Mouse (Mus musculus) gastrocnemius, adult 2 months (tissue): ENCODE results near the gene Plekhg2. TPM values are rescaled to one million over a fixed set of nuclear protein-coding genes. Genes with fewer than 3 reads are reported as not detected.

Experiments used
- DNase-seq: peaks from one replicate; pipeline ENCODE4 v3.0.0; 2022
- H3K27ac ChIP-seq: fragments of 200-600 bp; 2 replicates; pipeline ENCODE4 v1.8.1; 2022; ENCODE audit warnings: mild to moderate bottlenecking
- H3K4me3 ChIP-seq: fragments of 200-600 bp; 2 replicates; pipeline ENCODE4 v1.8.1; 2022; ENCODE audit warnings: mild to moderate bottlenecking, moderate library complexity
- CTCF ChIP-seq: fragments of 200-600 bp; IDR thresholded peaks from 2 replicates; pipeline ENCODE4 v1.8.1; 2022; ENCODE audit warnings: antibody characterized with exemption, mild to moderate bottlenecking, moderate library complexity
- intact Hi-C: fragments of 180-260 bp; cut with DNase I; formaldehyde crosslinking; loops from one replicate; pipeline ENCODE4 v1.15.1; 2025
- total RNA-seq, 2 experiments: library from RNA; stranded (reverse); gene quantifications; 2 replicates each; pipeline ENCODE4 v1.2.3; 2021

Gene Plekhg2
- total RNA-seq, 2 experiments from 2014 or later = 4.0 to 7.5 TPM

- intact Hi-C loops = loop anchor here (1.0 kb wide), 1 partner anchor 13 kb away; no protein-coding TSS in a partner anchor
- Histone ChIP-seq H3K27ac (peak overlapping the region; percentile 94), H3K4me3 (peak overlapping the region; percentile 76)
- peak; percentile 83 for TF ChIP-seq CTCF
- peak; percentile 72 for DNase-seq
Measured at GRCm38 (mm10) chr7:28373131-28373581, 757 bp upstream of the Plekhg2 start.

GRCm38 (mm10) chr7:28371514-28371989 is 847 bp downstream of the Plekhg2 start:
- TF ChIP-seq CTCF = no peak
- intact Hi-C loops = loop anchor here (2.0 kb wide), 1 partner anchor 19 kb away; no protein-coding TSS in a partner anchor
- peak overlapping the region; percentile 76 for H3K4me3 ChIP-seq
- peak; percentile 84 for DNase-seq
- peak overlapping the region; percentile 94 for H3K27ac ChIP-seq

- TF ChIP-seq CTCF = no peak
Measured at GRCm38 (mm10) chr7:28370977-28371513, 1.4 kb downstream of the Plekhg2 start.

GRCm38 (mm10) chr7:28370051-28370450 is 2.3 kb downstream of the Plekhg2 start:
- intact Hi-C loops = loop anchor here (2.0 kb wide), 1 partner anchor 17 kb away; no protein-coding TSS in a partner anchor
- no peak for DNase-seq
- no peak for TF ChIP-seq CTCF
- Histone ChIP-seq H3K4me3 (peak overlapping the region; percentile 76), H3K27ac (peak overlapping the region; percentile 94; the same call in 1 of the 2 replicates)

More at GRCm38 (mm10) chr7:28370977-28371513, 1.4 kb downstream of the Plekhg2 start:
- Histone ChIP-seq H3K27ac (peak overlapping the region; percentile 94), H3K4me3 (peak overlapping the region; percentile 76)
- intact Hi-C loops = loop anchor here (2.0 kb wide), 1 partner anchor 18 kb away; no protein-coding TSS in a partner anchor
- no peak for DNase-seq

- Histone ChIP-seq H3K4me3 (no peak overlapping the region), H3K27ac (peak overlapping the region; percentile 5; the same call in 1 of the 2 replicates)
- intact Hi-C loops = no loop called here
- TF ChIP-seq CTCF = no peak
- no peak for DNase-seq
Measured at GRCm38 (mm10) chr7:28368276-28368920, 4.0 kb downstream of the Plekhg2 start.

- no peak overlapping the region for H3K4me3 ChIP-seq
- intact Hi-C loops = no loop called here
- H3K27ac ChIP-seq = no peak overlapping the region
- DNase-seq = no peak
- no peak for TF ChIP-seq CTCF
Measured at GRCm38 (mm10) chr7:28367663-28368275, 4.6 kb downstream of the Plekhg2 start.

- intact Hi-C loops = no loop called here
- Histone ChIP-seq H3K27ac (peak overlapping the region; percentile 57), H3K4me3 (no peak overlapping the region)
- DNase-seq = no peak
- TF ChIP-seq CTCF = no peak
Measured at GRCm38 (mm10) chr7:28362441-28363060, 9.8 kb downstream of the Plekhg2 start.

GRCm38 (mm10) chr7:28361647-28362341 is 10.6 kb downstream of the Plekhg2 start:
- intact Hi-C loops = no loop called here
- H3K4me3 ChIP-seq = no peak overlapping the region
- no peak for TF ChIP-seq CTCF
- H3K27ac ChIP-seq = peak overlapping the region; percentile 57
- DNase-seq = peak; percentile 33

GRCm38 (mm10) chr7:28360291-28360690 is 12.1 kb downstream of the Plekhg2 start:
- no peak for TF ChIP-seq CTCF
- H3K4me3 ChIP-seq = no peak overlapping the region
- intact Hi-C loops = no loop called here
- DNase-seq = no peak
- no peak overlapping the region for H3K27ac ChIP-seq

- peak; percentile 45 for DNase-seq
- intact Hi-C loops = no loop called here
- no peak overlapping the region for H3K4me3 ChIP-seq
- no peak overlapping the region for H3K27ac ChIP-seq
- TF ChIP-seq CTCF = no peak
Measured at GRCm38 (mm10) chr7:28359854-28360253, 12.5 kb downstream of the Plekhg2 start.

- Histone ChIP-seq H3K27ac (peak overlapping the region; percentile 75), H3K4me3 (no peak overlapping the region)
- DNase-seq = no peak
- intact Hi-C loops = no loop called here
- no peak for TF ChIP-seq CTCF
Measured at GRCm38 (mm10) chr7:28358431-28358830, 14.0 kb downstream of the Plekhg2 start.

GRCm38 (mm10) chr7:28357984-28358383 is 14.4 kb downstream of the Plekhg2 start:
- peak overlapping the region; percentile 75 for H3K27ac ChIP-seq
- TF ChIP-seq CTCF = no peak
- H3K4me3 ChIP-seq = no peak overlapping the region
- DNase-seq = no peak
- intact Hi-C loops = no loop called here
